Mouse (Mus musculus) testis, adult 2 months (tissue): ENCODE data around the gene Ust. TPM values are rescaled to one million over a fixed set of nuclear protein-coding genes. Genes with fewer than 3 reads are reported as not detected.

Experiments
- H3K27ac ChIP-seq: fragments of 200-500 bp; 2 replicates; pipeline ENCODE4 v1.5.1; 2012; ENCODE audit warnings: low read depth, low read length; ENCODE audit not compliant: control insufficient read depth, insufficient read depth
- H3K27me3 ChIP-seq: fragments of 200-500 bp; 2 replicates; pipeline ENCODE4 v1.6.1; 2012; ENCODE audit warnings: mild to moderate bottlenecking, low read length, moderate library complexity; ENCODE audit not compliant: control insufficient read depth, insufficient read depth
- H3K36me3 ChIP-seq: fragments of 200-500 bp; 2 replicates; pipeline ENCODE4 v1.6.1; 2012; ENCODE audit warnings: mild to moderate bottlenecking, low read length; ENCODE audit not compliant: control insufficient read depth, insufficient read depth
- H3K4me1 ChIP-seq: fragments of 200-500 bp; 2 replicates; pipeline ENCODE4 v1.6.1; 2012; ENCODE audit warnings: low read length; ENCODE audit not compliant: control insufficient read depth, insufficient read depth
- H3K4me3 ChIP-seq: fragments of 200-500 bp; 2 replicates; pipeline ENCODE4 v1.5.1; 2012; ENCODE audit warnings: low read depth, mild to moderate bottlenecking, low read length, moderate library complexity, mixed read lengths; ENCODE audit not compliant: control insufficient read depth
- CTCF ChIP-seq: fragments of 200-500 bp; IDR thresholded peaks from 2 replicates; pipeline ENCODE4 v1.5.1; 2012; ENCODE audit warnings: low read depth, mild to moderate bottlenecking, inconsistent platforms, low read length, moderate library complexity; ENCODE audit not compliant: control insufficient read depth, insufficient read depth, insufficient replicate concordance
- POLR2A ChIP-seq: fragments of 200-500 bp; IDR thresholded peaks from 2 replicates; pipeline ENCODE4 v1.6.1; 2012; ENCODE audit warnings: low read depth, mild to moderate bottlenecking, inconsistent platforms, low read length, moderate library complexity; ENCODE audit not compliant: control insufficient read depth
- polyA plus RNA-seq: library from polyadenylated mRNA; depleted of rRNA; stranded (reverse); fragments of >200 nt; gene quantifications from 2 replicates; pipeline ENCODE4 v1.2.3, GENCODE M21; 2012

Gene Ust
- polyA plus RNA-seq, 1 experiment: 1.1 TPM

GRCm38 (mm10) chr10:8530505-8531051 is 12.0 kb upstream of the Ust start:
- TF ChIP-seq CTCF (no peak), POLR2A (no peak)
- Histone ChIP-seq H3K4me3 (no peak overlapping the region), H3K27ac (no peak overlapping the region), H3K4me1 (no peaks in the 10 kb centered on the region), H3K27me3 (no peaks in the 10 kb centered on the region), H3K36me3 (no peaks in the 10 kb centered on the region)

- no peaks in the 10 kb centered on the region for H3K36me3 ChIP-seq
- TF ChIP-seq POLR2A (no peak), CTCF (peak; percentile 70; the same call in 1 of the 2 replicates)
- no peaks in the 10 kb centered on the region for H3K4me1 ChIP-seq
- no peak overlapping the region for H3K4me3 ChIP-seq
- H3K27me3 ChIP-seq: no peaks in the 10 kb centered on the region
- H3K27ac ChIP-seq: no peak overlapping the region
Observed at GRCm38 (mm10) chr10:8529173-8529572, 10.5 kb upstream of the Ust start.

- H3K4me1 ChIP-seq: no peaks in the 10 kb centered on the region
- TF ChIP-seq CTCF (no peak), POLR2A (no peak)
- H3K36me3 ChIP-seq: no peaks in the 10 kb centered on the region
- H3K27me3 ChIP-seq: no peaks in the 10 kb centered on the region
- no peak overlapping the region for H3K4me3 ChIP-seq
- H3K27ac ChIP-seq: no peak overlapping the region
Observed at GRCm38 (mm10) chr10:8525354-8525753, 6.7 kb upstream of the Ust start.

GRCm38 (mm10) chr10:8521536-8521935 is 2.9 kb upstream of the Ust start:
- no peak for TF ChIP-seq CTCF
- TF ChIP-seq POLR2A: no peak
- Histone ChIP-seq H3K27me3 (no peaks in the 10 kb centered on the region), H3K27ac (no peak overlapping the region), H3K4me3 (no peak overlapping the region), H3K36me3 (no peaks in the 10 kb centered on the region), H3K4me1 (peaks cover 9% of the 10 kb centered on the region)

GRCm38 (mm10) chr10:8520766-8521395 is 2.3 kb upstream of the Ust start:
- Histone ChIP-seq H3K27me3 (no peaks in the 10 kb centered on the region), H3K4me1 (peaks cover 9% of the 10 kb centered on the region), H3K4me3 (no peak overlapping the region), H3K27ac (no peak overlapping the region), H3K36me3 (no peaks in the 10 kb centered on the region)
- TF ChIP-seq CTCF: no peak
- TF ChIP-seq POLR2A: no peak

- H3K4me1 ChIP-seq: peaks cover 9% of the 10 kb centered on the region
- no peaks in the 10 kb centered on the region for H3K36me3 ChIP-seq
- TF ChIP-seq POLR2A (no peak), CTCF (no peak)
- H3K27ac ChIP-seq: peak overlapping the region; percentile 69
- H3K27me3 ChIP-seq: no peaks in the 10 kb centered on the region
- H3K4me3 ChIP-seq: peak overlapping the region; percentile 86
Observed at GRCm38 (mm10) chr10:8519014-8519491, 428 bp upstream of the Ust start.

GRCm38 (mm10) chr10:8517591-8518140 is 959 bp downstream of the Ust start:
- no peaks in the 10 kb centered on the region for H3K36me3 ChIP-seq
- peaks cover 9% of the 10 kb centered on the region for H3K4me1 ChIP-seq
- no peak overlapping the region for H3K27ac ChIP-seq
- peak overlapping the region; percentile 86 for H3K4me3 ChIP-seq
- H3K27me3 ChIP-seq: no peaks in the 10 kb centered on the region
- TF ChIP-seq POLR2A (no peak), CTCF (no peak)
